Mouse (Mus musculus): Measurements from ENCODE around the gene Fgf10. TPM values are rescaled to one million over a fixed set of nuclear protein-coding genes. Genes with fewer than 3 reads are reported as not detected.

Gene Fgf10
- polyA plus RNA-seq, 1 experiment from 2014 or later: 0.05 TPM

GRCm38 (mm10) chr13:118656991-118657390 lies 12.6 kb upstream of the Fgf10 start:
- Histone ChIP-seq H3K36me3 (replicated peaks; ENCODE audit: insufficient read depth, low read length) (no peaks in the 10 kb centered on the region), H3K27ac (ENCODE audit: low read depth) (no peak overlapping the region), H3K4me1 (ENCODE audit: insufficient read depth) (no peaks in the 10 kb centered on the region), H3K4me3 (ENCODE audit: low read depth, low read length) (no peak overlapping the region), H3K9ac (replicated peaks) (no peak overlapping the region), H3K27me3 (ENCODE audit: insufficient read depth, low read length) (no peaks in the 10 kb centered on the region), H3K4me2 (ENCODE audit: low read depth, low read length) (no peak overlapping the region), H3K9me3 (ENCODE audit: low read length) (no peaks in the 10 kb centered on the region)
- 69% methylated on average over 5 of the region's 5 CpGs for WGBS (ENCODE audit: insufficient replicate concordance)
- no peak for DNase-seq
- TF ChIP-seq CTCF (IDR thresholded peaks at IDR 0.05; ENCODE audit: low read depth): no peak
- ATAC-seq: no peak

DNA sequence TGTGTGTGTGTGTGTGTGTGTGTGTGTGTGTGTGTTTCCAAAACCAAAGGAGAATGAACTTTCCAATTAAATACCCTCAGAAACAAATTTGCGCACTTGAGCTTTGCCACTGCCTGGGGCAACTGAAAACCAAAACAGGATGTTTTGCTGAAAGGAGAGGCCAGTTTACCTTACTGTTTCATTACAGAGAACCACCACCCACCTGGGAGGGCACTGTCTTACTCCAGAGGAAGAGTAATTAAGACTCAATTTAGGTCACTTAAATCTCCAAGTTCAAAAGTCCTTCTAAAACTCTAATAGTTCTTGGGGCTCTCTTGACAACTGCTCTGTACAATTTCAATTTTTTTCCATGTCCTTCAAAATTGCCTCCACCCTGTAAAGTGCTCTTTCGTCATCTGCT lies 11.6 kb upstream of the Fgf10 start:
- 90% methylated on average over 2 of the region's 2 CpGs for whole genome bisulfite sequencing (ENCODE audit: insufficient replicate concordance)
- ATAC-seq: no peak
- Histone ChIP-seq H3K4me3 (ENCODE audit: low read depth, low read length) (no peak overlapping the region), H3K4me1 (ENCODE audit: insufficient read depth) (no peaks in the 10 kb centered on the region), H3K4me2 (ENCODE audit: low read depth, low read length) (no peak overlapping the region), H3K27me3 (ENCODE audit: insufficient read depth, low read length) (no peaks in the 10 kb centered on the region), H3K27ac (ENCODE audit: low read depth) (no peak overlapping the region), H3K9ac (replicated peaks) (no peak overlapping the region), H3K36me3 (replicated peaks; ENCODE audit: insufficient read depth, low read length) (no peaks in the 10 kb centered on the region), H3K9me3 (ENCODE audit: low read length) (no peaks in the 10 kb centered on the region)
- no peak for TF ChIP-seq EP300 (IDR thresholded peaks at IDR 0.05; ENCODE audit: low read depth)
- no peak for TF ChIP-seq CTCF (IDR thresholded peaks at IDR 0.05; ENCODE audit: low read depth)
- DNase-seq: no peak

GRCm38 (mm10) chr13:118658608-118659326 lies 10.8 kb upstream of the Fgf10 start:
- Histone ChIP-seq H3K4me3 (ENCODE audit: low read depth, low read length) (no peak overlapping the region), H3K4me1 (ENCODE audit: insufficient read depth) (no peaks in the 10 kb centered on the region), H3K9ac (replicated peaks) (no peak overlapping the region), H3K36me3 (replicated peaks; ENCODE audit: insufficient read depth, low read length) (no peaks in the 10 kb centered on the region), H3K27me3 (ENCODE audit: insufficient read depth, low read length) (no peaks in the 10 kb centered on the region), H3K9me3 (ENCODE audit: low read length) (no peaks in the 10 kb centered on the region), H3K27ac (ENCODE audit: low read depth) (no peak overlapping the region), H3K4me2 (ENCODE audit: low read depth, low read length) (no peak overlapping the region)
- no peak for DNase-seq
- TF ChIP-seq EP300 (IDR thresholded peaks at IDR 0.05; ENCODE audit: low read depth) (no peak), CTCF (IDR thresholded peaks at IDR 0.05; ENCODE audit: low read depth) (no peak)
- ATAC-seq: no peak
- 76% methylated on average over 7 of the region's 7 CpGs for WGBS (ENCODE audit: insufficient replicate concordance)

DNA sequence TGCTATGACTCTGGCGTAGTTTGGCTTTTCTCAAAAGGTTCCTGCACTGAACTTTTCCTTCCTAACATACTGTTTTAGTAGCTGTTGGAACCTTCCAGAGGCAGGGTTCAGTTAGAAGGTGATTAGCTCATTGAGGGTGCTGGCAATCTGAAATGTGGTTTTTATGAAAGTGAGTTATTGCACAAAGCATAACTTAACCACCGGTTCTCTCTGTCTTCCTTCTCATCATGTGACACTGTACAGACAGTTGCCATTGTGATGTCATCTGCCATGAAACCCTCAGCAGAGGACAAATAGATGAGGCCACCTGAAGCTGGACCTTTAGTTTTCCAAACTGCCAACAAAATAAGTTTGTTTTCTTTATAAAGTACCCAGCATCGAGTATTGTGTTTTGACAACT lies 7.9 kb upstream of the Fgf10 start:
- H3K9ac ChIP-seq (replicated peaks): no peak overlapping the region
- no peak for DNase-seq
- H3K4me1 ChIP-seq (ENCODE audit: insufficient read depth): no peaks in the 10 kb centered on the region
- ATAC-seq: no peak
- TF ChIP-seq CTCF (IDR thresholded peaks at IDR 0.05; ENCODE audit: low read depth) (no peak), EP300 (IDR thresholded peaks at IDR 0.05; ENCODE audit: low read depth) (no peak)
- WGBS (ENCODE audit: insufficient replicate concordance): 62% methylated on average over 3 of the region's 3 CpGs
- no peaks in the 10 kb centered on the region for H3K27me3 ChIP-seq (ENCODE audit: insufficient read depth, low read length)
- no peaks in the 10 kb centered on the region for H3K9me3 ChIP-seq (ENCODE audit: low read length)
- no peak overlapping the region for H3K4me2 ChIP-seq (ENCODE audit: low read depth, low read length)
- no peak overlapping the region for H3K4me3 ChIP-seq (ENCODE audit: low read depth, low read length)
- no peak overlapping the region for H3K27ac ChIP-seq (ENCODE audit: low read depth)
- no peaks in the 10 kb centered on the region for H3K36me3 ChIP-seq (replicated peaks; ENCODE audit: insufficient read depth, low read length)

- Histone ChIP-seq H3K27me3 (ENCODE audit: insufficient read depth, low read length) (no peaks in the 10 kb centered on the region), H3K36me3 (replicated peaks; ENCODE audit: insufficient read depth, low read length) (no peaks in the 10 kb centered on the region), H3K4me2 (ENCODE audit: low read depth, low read length) (no peak overlapping the region), H3K4me3 (ENCODE audit: low read depth, low read length) (no peak overlapping the region), H3K27ac (ENCODE audit: low read depth) (no peak overlapping the region), H3K4me1 (ENCODE audit: insufficient read depth) (no peaks in the 10 kb centered on the region), H3K9me3 (ENCODE audit: low read length) (no peaks in the 10 kb centered on the region), H3K9ac (replicated peaks) (no peak overlapping the region)
- 59% methylated on average over 2 of the region's 2 CpGs for WGBS (ENCODE audit: insufficient replicate concordance)
- DNase-seq (no peak), ATAC-seq (no peak)
- no peak for TF ChIP-seq EP300 (IDR thresholded peaks at IDR 0.05; ENCODE audit: low read depth)
These were observed 4.7 kb upstream of the Fgf10 start for GRCm38 (mm10) chr13:118664901-118665300.

- Histone ChIP-seq H3K9ac (replicated peaks) (no peak overlapping the region), H3K36me3 (replicated peaks; ENCODE audit: insufficient read depth, low read length) (no peaks in the 10 kb centered on the region), H3K4me3 (ENCODE audit: low read depth, low read length) (no peak overlapping the region), H3K27me3 (ENCODE audit: insufficient read depth, low read length) (no peaks in the 10 kb centered on the region), H3K9me3 (ENCODE audit: low read length) (no peaks in the 10 kb centered on the region), H3K27ac (ENCODE audit: low read depth) (no peak overlapping the region), H3K4me2 (ENCODE audit: low read depth, low read length) (no peak overlapping the region), H3K4me1 (ENCODE audit: insufficient read depth) (no peaks in the 10 kb centered on the region)
- 74% methylated on average over 3 of the region's 3 CpGs for WGBS (ENCODE audit: insufficient replicate concordance)
- DNase-seq (no peak), ATAC-seq (no peak)
- no peak for TF ChIP-seq EP300 (IDR thresholded peaks at IDR 0.05; ENCODE audit: low read depth)
- no peak for TF ChIP-seq CTCF (IDR thresholded peaks at IDR 0.05; ENCODE audit: low read depth)
These were observed 9.6 kb downstream of the Fgf10 start for GRCm38 (mm10) chr13:118679228-118679627.

GRCm38 (mm10) chr13:118693049-118693448 lies 23.5 kb downstream of the Fgf10 start:
- Histone ChIP-seq H3K4me2 (ENCODE audit: low read depth, low read length) (no peak overlapping the region), H3K27me3 (ENCODE audit: insufficient read depth, low read length) (no peaks in the 10 kb centered on the region), H3K4me3 (ENCODE audit: low read depth, low read length) (no peak overlapping the region), H3K9ac (replicated peaks) (no peak overlapping the region), H3K9me3 (ENCODE audit: low read length) (no peaks in the 10 kb centered on the region), H3K36me3 (replicated peaks; ENCODE audit: insufficient read depth, low read length) (no peaks in the 10 kb centered on the region), H3K4me1 (ENCODE audit: insufficient read depth) (no peaks in the 10 kb centered on the region), H3K27ac (ENCODE audit: low read depth) (no peak overlapping the region)
- TF ChIP-seq CTCF (IDR thresholded peaks at IDR 0.05; ENCODE audit: low read depth) (no peak), EP300 (IDR thresholded peaks at IDR 0.05; ENCODE audit: low read depth) (no peak)
- DNase-seq: no peak
- WGBS (ENCODE audit: insufficient replicate concordance): 65% methylated on average over 2 of the region's 2 CpGs
- ATAC-seq: no peak
